Mouse (Mus musculus) stomach, postnatal 0 days (tissue): Measurements from ENCODE around the gene Cdh23.

Experiments used
- CTCF ChIP-seq: IDR thresholded peaks from 2 replicates; pipeline ENCODE4 v1.5.1; 2016; ENCODE audit warnings: antibody characterized with exemption, low read depth, mild to moderate bottlenecking, moderate library complexity
- EP300 ChIP-seq: optimal IDR thresholded peaks from 2 replicates; pipeline ENCODE3; 2016; ENCODE audit warnings: antibody characterized with exemption

- TF ChIP-seq CTCF (no peak), EP300 (no peak)
These were observed 46.7 kb upstream of the Cdh23 start for GRCm38 (mm10) chr10:60742942-60743341.
